Mouse (Mus musculus): ENCODE measurements around the gene Cpped1.

DNA sequence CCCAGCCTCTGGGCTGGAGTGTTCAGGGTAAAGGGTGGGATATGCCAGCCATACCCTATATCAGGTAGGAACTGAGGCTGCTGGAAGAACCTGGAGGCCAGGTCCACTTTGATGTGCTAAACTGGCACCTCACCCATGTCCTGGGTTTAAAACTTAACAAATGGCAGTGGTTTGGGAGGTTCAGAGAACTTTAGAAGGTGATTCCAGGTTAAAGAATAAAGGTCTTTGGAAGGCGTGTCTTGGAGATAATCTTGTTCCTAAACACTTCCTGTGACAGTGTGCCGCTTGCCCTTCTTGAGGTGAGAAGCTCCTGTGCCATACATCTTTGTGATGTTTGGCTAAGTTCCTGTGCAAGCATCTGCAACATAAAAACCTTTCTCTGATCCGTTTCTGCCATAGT, 1.6 kb upstream of the Cpped1 start:
- no peak for TF ChIP-seq POLR2A (IDR thresholded peaks at IDR 0.05; ENCODE audit: insufficient read length, low read depth)
- TF ChIP-seq MYOD1 (IDR thresholded peaks at IDR 0.05; ENCODE audit: control insufficient read depth in 1 of 3, insufficient read length in 2 of 3, low read depth in 2 of 3): no peak
- TF ChIP-seq USF1 (IDR thresholded peaks at IDR 0.05; ENCODE audit: low read depth): no peak
- TF ChIP-seq MAX (IDR thresholded peaks at IDR 0.05; ENCODE audit: low read depth): no peak
- TF ChIP-seq CEBPB (IDR thresholded peaks at IDR 0.05; ENCODE audit: insufficient read depth, poor library complexity, severe bottlenecking): no peak
- no peak for TF ChIP-seq MYOG (IDR thresholded peaks at IDR 0.05; ENCODE audit: control insufficient read depth in 1 of 3, insufficient read depth in 1 of 3, insufficient read length in 2 of 3, low read depth in 2 of 3)
- no peak for TF ChIP-seq SRF (IDR thresholded peaks at IDR 0.05; ENCODE audit: control insufficient read depth, insufficient read length, low read depth)
- TF ChIP-seq E2F4 (IDR thresholded peaks at IDR 0.05; ENCODE audit: insufficient read depth): no peak
- no peak for TF ChIP-seq TCF12 (IDR thresholded peaks at IDR 0.05; ENCODE audit: insufficient read depth, poor library complexity, severe bottlenecking)
- TF ChIP-seq POLR2AphosphoS2 (IDR thresholded peaks at IDR 0.05; ENCODE audit: insufficient read length, low read depth): no peak
- no peak for TF ChIP-seq TCF3 (IDR thresholded peaks at IDR 0.05; ENCODE audit: insufficient read length, low read depth)

Data from myocyte (in vitro differentiated cells).